Mouse (Mus musculus) lung, adult 2 months (tissue): ENCODE results near the gene Mllt10.

Experiments used
- CTCF ChIP-seq: fragments of 200-500 bp; IDR thresholded peaks from 2 replicates; pipeline ENCODE4 v1.5.1; 2011; ENCODE audit warnings: mild to moderate bottlenecking, low read length, control low read depth; ENCODE audit not compliant: insufficient read depth
- POLR2A ChIP-seq: fragments of 200-500 bp; IDR thresholded peaks from 2 replicates; pipeline ENCODE4 v1.6.1; 2011; ENCODE audit warnings: low read depth, mild to moderate bottlenecking, control low read depth, low read length, borderline replicate concordance; ENCODE audit errors: extremely low read depth

GRCm38 (mm10) chr2:18176235-18176634, 121.2 kb downstream of the Mllt10 start:
- TF ChIP-seq CTCF (no peak), POLR2A (no peak)
